Mouse (Mus musculus) lung, adult 2 months (tissue): ENCODE results near the gene Nlrp1b. TPM values are rescaled to one million over a fixed set of nuclear protein-coding genes. Genes with fewer than 3 reads are reported as not detected.

Source experiments
- DNase-seq: peaks from one replicate; pipeline ENCODE4 v3.0.0; 2022
- H3K4me1 ChIP-seq: fragments of 200-500 bp; 2 replicates; pipeline ENCODE4 v1.6.1; 2011; ENCODE audit warnings: low read length; ENCODE audit not compliant: control insufficient read depth, insufficient read depth
- H3K4me3 ChIP-seq: fragments of 200-500 bp; replicated peaks from 2 replicates; pipeline ENCODE3; 2011; ENCODE audit warnings: low read depth, mild to moderate bottlenecking, control low read depth, low read length; ENCODE audit errors: extremely low read depth
- CTCF ChIP-seq: fragments of 200-500 bp; IDR thresholded peaks from 2 replicates; pipeline ENCODE4 v1.5.1; 2011; ENCODE audit warnings: mild to moderate bottlenecking, low read length, control low read depth; ENCODE audit not compliant: insufficient read depth
- POLR2A ChIP-seq: fragments of 200-500 bp; IDR thresholded peaks from 2 replicates; pipeline ENCODE4 v1.6.1; 2011; ENCODE audit warnings: low read depth, mild to moderate bottlenecking, control low read depth, low read length, borderline replicate concordance; ENCODE audit errors: extremely low read depth
- WGBS: fragments of 180-500 bp; shearing (Covaris S2); methylation state at CpG from one replicate; pipeline ENCODE4 v1.1.7; 2018; 5-methylcytosine and 5-hydroxymethylcytosine counted together
- polyA plus RNA-seq: library from polyadenylated mRNA; depleted of rRNA; stranded (reverse); fragments of >200 nt; gene quantifications from 2 replicates; pipeline ENCODE4 v1.2.3, GENCODE M21; 2012; rRNA removed

The Nlrp1b gene
- polyA plus RNA-seq: 0.59 and 0.66 TPM in 2 replicates

- Histone ChIP-seq H3K4me1 (no peaks in the 10 kb centered on the region), H3K4me3 (no peak within 1 kb of the TSS)
- TF ChIP-seq POLR2A (no peak), CTCF (no peak)
- WGBS: 61% methylated on average over 2 of the region's 2 CpGs
- DNase-seq: no peak
Measured at GRCm38 (mm10) chr11:71230684-71231480, at the start of gene Nlrp1b. Nlrp1b (minus strand) TSS chr11:71230733.

- no peak for DNase-seq
- 50% methylated on average over 3 of the region's 3 CpGs for WGBS
- no peaks in the 10 kb centered on the region for H3K4me1 ChIP-seq
- H3K4me3 ChIP-seq: no peak overlapping the region
- TF ChIP-seq CTCF (no peak), POLR2A (no peak)
Measured at GRCm38 (mm10) chr11:71261036-71261435, 30.5 kb upstream of the Nlrp1b start.

- WGBS: 52% methylated on average over 5 of the region's 5 CpGs
- H3K4me3 ChIP-seq: no peak overlapping the region
- DNase-seq: no peak
- TF ChIP-seq POLR2A: no peak
- no peak for TF ChIP-seq CTCF
- no peaks in the 10 kb centered on the region for H3K4me1 ChIP-seq
Measured at GRCm38 (mm10) chr11:71251333-71251732, 20.8 kb upstream of the Nlrp1b start.

GRCm38 (mm10) chr11:71224614-71225013, 5.9 kb downstream of the Nlrp1b start:
- no peaks in the 10 kb centered on the region for H3K4me1 ChIP-seq
- DNase-seq: no peak
- 0 out of 2 replicates have a peak, but pooled peaks have one; percentile 13 for TF ChIP-seq CTCF
- no peak for TF ChIP-seq POLR2A
- WGBS: 65% methylated on average over 2 of the region's 2 CpGs
- no peak overlapping the region for H3K4me3 ChIP-seq

GRCm38 (mm10) chr11:71202703-71203102, 27.8 kb downstream of the Nlrp1b start:
- WGBS: 27% methylated on average over 4 of the region's 4 CpGs
- Histone ChIP-seq H3K4me1 (no peaks in the 10 kb centered on the region), H3K4me3 (no peak overlapping the region)
- TF ChIP-seq POLR2A: no peak
- TF ChIP-seq CTCF: no peak
- DNase-seq: no peak

- H3K4me1 ChIP-seq: no peaks in the 10 kb centered on the region
- WGBS: 73% methylated on average over 2 of the region's 2 CpGs
- DNase-seq: no peak
- no peak overlapping the region for H3K4me3 ChIP-seq
- no peak for TF ChIP-seq POLR2A
- TF ChIP-seq CTCF: no peak
Measured at GRCm38 (mm10) chr11:71199349-71199748, 31.2 kb downstream of the Nlrp1b start.

- TF ChIP-seq POLR2A: no peak
- no peak for TF ChIP-seq CTCF
- DNase-seq: no peak
- WGBS: 68% methylated on average over 1 of the region's 1 CpGs
- no peak overlapping the region for H3K4me3 ChIP-seq
- no peaks in the 10 kb centered on the region for H3K4me1 ChIP-seq
Measured at GRCm38 (mm10) chr11:71169633-71170032, 60.9 kb downstream of the Nlrp1b start.

- Histone ChIP-seq H3K4me1 (no peaks in the 10 kb centered on the region), H3K4me3 (no peak overlapping the region)
- TF ChIP-seq POLR2A: no peak
- TF ChIP-seq CTCF: no peak
- DNase-seq: no peak
- WGBS: 53% methylated on average over 1 of the region's 1 CpGs
Measured at GRCm38 (mm10) chr11:71164139-71164538, 66.4 kb downstream of the Nlrp1b start.

GRCm38 (mm10) chr11:71159439-71160136, 70.9 kb downstream of the Nlrp1b start:
- DNase-seq: no peak
- 55% methylated on average over 3 of the region's 3 CpGs for WGBS
- TF ChIP-seq POLR2A (no peak), CTCF (no peak)

GRCm38 (mm10) chr11:71155272-71155671, 75.3 kb downstream of the Nlrp1b start:
- no peaks in the 10 kb centered on the region for H3K4me1 ChIP-seq
- DNase-seq: no peak
- 65% methylated on average over 1 of the region's 1 CpGs for WGBS
- TF ChIP-seq POLR2A: no peak
- no peak for TF ChIP-seq CTCF
- no peak overlapping the region for H3K4me3 ChIP-seq

More at GRCm38 (mm10) chr11:71159439-71160136, 70.9 kb downstream of the Nlrp1b start:
- H3K4me3 ChIP-seq: no peak overlapping the region
- H3K4me1 ChIP-seq: no peaks in the 10 kb centered on the region

- DNase-seq: no peak
- H3K4me3 ChIP-seq: no peak within 1 kb of the TSS
- H3K4me1 ChIP-seq: no peaks in the 10 kb centered on the region
- TF ChIP-seq POLR2A (no peak), CTCF (no peak)
- 37% methylated on average over 3 of the region's 3 CpGs for WGBS
Measured at GRCm38 (mm10) chr11:71144661-71145060, 85.9 kb downstream of the Nlrp1b start, which contains the start of gene Nlrp1a. Nlrp1a (minus strand) TSS chr11:71144704.
